Mouse (Mus musculus) T-helper 1 cell (primary cell): ENCODE results near the gene Mlip.

Experiments used
- in situ Hi-C: fragments of 300-600 bp; cut with MboI, MseI; formaldehyde crosslinking; loops from one replicate; pipeline ENCODE4 v1.15.1; 2025; ENCODE audit warnings: high pct_unique_total_duplicates

The Mlip gene

DNA sequence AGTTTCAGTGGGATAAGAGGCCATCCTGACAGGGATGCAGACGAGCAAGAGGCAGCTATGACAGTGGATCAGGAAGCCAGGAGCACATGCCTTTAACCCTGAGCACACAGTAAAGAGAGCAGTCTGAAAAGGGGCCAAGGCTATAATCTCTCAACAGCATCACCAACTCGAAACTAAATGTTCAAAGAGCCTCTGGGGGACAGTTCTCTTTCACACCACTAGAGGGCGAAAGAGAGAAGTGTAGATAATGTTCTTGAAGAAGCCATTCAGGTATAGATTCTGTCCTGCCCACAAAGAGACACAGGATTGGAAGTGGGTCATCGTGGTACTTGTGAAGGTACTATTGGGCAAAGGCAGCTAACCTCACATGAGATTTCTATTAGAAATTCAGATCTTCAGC lies 1.2 kb upstream of the Mlip start:
- in situ Hi-C loops: no loop called here

DNA sequence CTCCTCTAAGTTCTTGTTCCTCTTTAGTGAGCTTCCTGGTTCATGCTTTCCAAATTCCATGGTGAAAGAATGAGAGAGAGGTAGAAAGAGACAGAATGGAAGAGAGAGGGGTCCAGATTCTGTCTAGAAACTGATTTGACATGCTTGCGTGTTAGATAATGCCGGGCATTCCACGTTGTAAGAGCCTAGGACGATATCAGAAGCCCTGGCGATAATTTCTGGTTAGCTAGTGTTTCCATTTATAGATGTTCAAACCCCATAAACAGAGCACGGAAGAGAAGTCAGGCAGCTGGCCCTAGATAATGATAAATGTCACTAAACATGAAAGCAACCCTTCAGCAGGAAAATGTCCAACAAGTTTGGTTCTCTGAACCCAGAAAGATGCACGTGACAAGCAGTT lies 5.1 kb downstream of the Mlip start:
- in situ Hi-C loops: no loop called here

DNA sequence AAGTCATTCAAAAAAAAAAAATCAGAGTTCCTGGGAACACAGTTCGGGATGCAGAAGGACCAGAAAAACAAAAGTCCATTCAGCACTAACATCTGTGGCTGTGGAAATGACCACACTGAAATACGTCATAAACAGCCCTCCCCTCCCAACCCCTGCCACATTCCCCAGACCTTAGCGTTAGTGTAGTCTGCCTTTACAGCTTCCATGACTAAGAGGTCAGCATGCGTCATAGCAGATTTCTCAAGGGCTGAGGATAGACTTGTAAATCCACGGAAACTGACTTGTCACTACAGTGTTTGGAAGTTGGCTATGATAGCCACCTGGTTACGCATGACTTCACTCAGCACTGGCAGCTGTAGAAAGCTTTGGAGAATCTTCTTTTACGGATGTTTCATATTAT lies 8.5 kb downstream of the Mlip start:
- in situ Hi-C loops: no loop called here

DNA sequence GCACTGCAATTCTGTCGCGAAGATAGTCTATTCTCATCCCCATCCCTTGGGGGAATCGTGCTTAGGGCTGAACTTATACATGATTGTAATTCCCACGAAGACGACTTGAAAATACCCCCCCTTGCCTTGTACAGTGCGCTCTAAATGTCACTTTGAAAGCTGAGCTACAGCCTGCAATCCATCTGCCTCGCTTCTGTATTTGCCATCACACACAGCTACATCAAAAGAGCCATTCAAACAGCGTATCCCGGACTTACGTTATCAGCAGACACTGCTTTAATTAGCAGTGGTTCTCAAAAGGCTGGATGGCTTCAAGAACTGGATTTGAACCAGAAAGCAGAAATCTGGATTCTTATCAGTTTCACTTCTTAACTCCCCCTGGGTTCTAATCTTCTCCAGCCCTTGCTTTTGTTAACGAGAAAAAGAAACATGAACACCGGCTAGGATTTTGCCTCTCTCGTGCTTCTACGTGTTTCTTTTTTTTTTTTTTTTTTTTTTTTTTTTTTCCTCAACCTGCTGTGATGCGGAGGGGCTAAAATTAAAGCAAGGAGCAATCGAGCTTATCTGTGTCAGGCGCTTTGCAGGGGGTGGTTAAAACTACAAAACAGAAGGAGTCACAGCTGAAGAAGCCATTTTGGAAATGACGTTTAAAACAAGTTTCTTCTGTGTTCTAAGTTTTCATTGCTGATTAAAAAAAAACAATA lies 12.5 kb downstream of the Mlip start:
- in situ Hi-C loops: no loop called here

DNA sequence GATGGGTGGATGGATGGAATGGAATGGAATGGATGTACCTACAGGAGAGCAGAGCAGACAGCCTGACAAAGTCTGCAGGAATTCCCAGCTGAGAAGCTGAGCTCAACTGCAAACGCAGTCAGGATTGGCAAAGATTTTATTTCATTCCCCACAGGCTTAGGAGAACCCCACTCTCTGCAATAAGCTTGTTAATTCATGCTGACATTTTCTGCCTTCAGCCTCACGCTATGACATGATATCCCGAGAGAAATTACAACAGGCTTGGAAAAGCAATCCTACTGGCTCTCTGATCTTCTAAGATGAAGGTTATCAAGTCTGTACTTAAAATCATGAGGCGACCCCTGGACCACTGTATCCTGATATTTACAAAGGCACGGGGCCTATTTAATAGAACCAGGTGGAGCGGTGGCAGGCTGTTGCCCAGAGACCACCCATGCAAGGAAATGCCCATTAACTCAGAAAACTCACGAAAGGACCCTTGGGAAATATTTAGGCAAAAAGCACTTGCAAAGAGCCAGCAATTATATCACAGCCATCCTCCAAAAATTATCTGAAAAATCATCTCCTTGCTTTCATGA lies 13.1 kb downstream of the Mlip start:
- in situ Hi-C loops: no loop called here

DNA sequence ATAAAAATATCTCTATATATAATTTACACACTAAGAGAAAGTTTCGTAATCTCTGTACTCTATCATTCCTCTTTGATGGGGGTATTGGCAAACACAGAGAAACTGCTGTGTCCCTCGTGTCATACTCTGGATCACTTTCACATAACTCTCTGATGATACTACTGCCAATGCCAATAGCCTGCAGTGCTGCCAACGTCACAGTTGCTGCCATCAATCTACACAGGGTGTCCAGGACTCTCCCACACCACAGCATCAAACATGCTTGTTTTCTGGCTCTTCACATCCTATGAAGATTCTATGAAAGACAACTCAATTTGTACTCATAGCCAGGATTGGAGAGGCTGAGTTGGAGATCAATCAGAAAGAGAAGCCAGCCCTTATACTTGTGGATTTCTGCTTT lies 17.4 kb downstream of the Mlip start:
- in situ Hi-C loops: no loop called here

DNA sequence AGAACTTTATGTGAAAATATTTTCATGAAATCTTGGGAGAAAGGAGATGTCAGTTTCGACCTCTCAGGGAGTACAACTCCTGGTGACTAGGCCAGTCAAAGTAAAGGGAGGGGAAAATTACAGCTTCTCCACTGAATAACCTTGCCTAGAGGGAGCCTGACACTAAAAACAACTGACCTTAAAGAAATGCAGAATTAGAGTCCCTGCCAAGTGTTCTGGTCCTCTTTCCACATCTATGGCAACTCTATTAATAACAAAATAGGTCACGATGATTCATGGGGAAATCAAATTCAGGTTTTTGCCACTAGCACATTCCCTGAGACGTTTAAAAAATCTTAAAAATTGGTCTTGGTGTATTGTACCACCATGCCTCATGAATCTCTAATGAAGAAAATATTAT lies 34.4 kb downstream of the Mlip start:
- in situ Hi-C loops: no loop called here

DNA sequence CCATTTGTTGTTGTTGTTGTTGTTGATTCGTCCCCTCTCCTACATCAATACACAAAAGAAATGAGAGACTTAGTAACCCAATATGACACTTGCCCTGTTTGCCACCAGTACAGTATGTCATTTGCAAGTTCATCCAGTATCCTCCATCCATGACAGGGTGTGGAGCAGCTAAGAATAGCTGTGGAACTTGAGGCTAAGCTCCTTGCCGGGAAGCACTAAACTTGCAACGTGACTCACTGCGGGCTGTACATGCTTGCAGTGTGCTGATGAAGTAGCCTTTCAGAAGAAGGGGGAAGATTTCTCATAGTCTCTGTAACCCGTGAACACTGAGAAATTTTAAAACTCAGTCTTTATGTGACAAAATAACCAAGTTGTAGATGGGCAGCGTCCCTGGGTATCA lies 42.2 kb downstream of the Mlip start:
- in situ Hi-C loops: no loop called here

DNA sequence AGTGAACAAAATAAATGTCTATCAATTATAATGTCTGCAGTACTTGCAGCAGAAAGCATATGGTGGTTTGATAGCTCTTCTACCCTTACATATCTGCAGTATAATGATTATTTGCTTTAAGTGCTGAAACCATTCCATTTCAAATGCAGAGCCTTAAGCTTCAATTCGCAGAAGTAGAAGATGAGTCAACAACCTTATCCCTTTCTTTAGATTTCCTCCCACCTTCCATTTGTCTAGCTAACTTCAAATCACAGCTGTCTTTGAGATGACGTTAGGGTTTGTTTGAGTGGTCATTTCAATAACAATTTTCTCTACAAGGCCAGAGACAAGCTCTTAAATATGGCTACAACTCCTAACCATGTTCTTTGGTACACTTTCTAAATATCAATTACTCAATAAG lies 47.4 kb downstream of the Mlip start:
- in situ Hi-C loops: loop anchor here (10.0 kb wide), 1 partner anchor 1049 kb away; the partner anchor contains the start of gene Gsta2

DNA sequence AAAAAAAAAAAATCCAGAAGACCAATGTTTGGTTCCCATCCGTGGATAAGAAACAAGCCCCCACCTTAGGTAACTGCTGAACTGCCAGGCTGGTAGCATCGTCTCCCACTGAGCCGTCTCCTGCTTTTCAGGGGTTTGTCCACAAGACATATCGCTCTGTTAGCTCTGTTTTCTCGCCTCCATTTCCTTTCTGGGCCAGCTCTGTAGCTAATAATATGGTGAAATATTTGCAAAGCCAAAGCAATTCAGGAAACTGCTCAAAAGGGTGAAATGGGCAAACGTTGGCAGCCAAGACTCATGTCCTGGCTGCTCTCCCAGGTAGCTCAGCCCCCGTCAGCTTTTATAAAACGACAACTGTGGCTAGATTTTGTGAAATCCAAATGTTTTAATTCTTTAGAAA lies 50.4 kb downstream of the Mlip start:
- in situ Hi-C loops: loop anchor here (10.0 kb wide), 1 partner anchor 1052 kb away; the partner anchor contains the start of gene Gsta2

DNA sequence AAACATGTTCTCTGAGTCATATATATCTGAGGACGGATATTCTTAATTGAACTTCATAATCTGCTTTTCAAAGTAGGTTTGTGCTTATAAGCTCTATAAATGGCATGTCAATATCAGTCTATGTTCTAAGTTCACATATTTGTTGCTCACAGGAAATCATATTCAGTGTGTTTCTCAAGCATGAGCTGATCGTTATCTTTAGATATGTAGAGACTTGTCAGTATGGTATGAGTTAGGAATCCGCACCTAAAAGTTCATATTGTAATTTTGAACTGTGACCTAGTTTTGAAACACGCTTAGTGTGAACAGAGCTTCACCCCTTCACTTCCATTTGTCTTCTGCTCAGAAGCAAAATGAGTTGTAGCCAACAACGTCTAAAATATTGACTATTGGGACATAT lies 64.8 kb downstream of the Mlip start:
- in situ Hi-C loops: no loop called here

DNA sequence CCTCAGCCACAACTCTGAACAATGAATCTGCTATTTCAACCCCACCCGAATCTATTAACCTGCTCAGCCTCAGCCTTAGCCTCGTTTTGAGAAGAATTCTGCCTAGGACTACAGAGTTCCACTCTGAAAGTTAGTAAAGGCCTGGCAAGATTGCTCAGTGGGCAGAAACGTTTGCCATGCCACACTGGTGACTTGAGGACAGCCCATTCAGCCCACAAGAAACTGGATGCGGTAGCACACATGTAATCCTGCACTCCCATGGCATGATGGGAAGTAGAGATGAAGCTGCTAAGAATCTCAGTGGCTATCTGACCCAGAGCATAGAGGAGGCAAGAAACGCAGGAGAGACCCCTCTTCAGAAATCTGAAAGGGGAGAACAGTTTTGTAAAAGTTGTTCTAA lies 73.4 kb downstream of the Mlip start:
- in situ Hi-C loops: no loop called here

DNA sequence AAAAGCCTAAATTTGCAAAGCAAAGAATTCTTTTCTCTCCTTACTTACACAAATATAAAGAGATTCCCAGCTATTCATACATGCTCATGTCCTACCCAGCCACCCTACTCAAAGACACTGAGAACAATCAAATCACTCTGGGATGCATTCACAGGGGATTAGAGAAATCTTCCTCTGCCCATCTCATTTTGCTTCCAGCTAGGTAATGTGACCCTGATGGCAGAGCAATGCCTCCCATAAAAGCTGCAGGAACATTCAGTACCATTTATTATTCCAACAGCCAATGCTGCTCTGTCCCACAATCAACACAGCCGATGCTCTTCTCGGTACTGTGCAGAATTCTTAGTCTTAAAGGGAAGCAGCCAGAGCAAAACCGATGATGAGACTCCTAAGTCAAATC lies 74.7 kb downstream of the Mlip start:
- in situ Hi-C loops: no loop called here

DNA sequence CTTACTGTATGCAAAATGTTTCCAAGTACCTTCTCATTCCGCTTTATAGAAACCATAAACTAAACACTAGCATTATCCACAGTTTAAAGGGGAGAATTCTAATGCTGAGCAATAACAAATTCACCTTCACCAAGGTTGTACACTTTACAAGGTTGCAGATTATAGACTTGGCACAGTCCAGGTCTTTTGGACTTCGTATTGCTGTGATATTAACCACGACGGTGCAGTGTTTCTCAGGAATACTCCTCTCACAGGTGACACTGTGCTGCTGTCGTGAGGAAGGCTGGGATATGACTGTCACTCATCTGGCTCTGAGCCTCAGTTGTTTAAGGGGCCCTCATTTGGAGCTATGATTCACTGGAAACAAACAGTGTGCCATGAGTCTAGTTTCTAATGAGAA lies 75.5 kb downstream of the Mlip start:
- in situ Hi-C loops: no loop called here

DNA sequence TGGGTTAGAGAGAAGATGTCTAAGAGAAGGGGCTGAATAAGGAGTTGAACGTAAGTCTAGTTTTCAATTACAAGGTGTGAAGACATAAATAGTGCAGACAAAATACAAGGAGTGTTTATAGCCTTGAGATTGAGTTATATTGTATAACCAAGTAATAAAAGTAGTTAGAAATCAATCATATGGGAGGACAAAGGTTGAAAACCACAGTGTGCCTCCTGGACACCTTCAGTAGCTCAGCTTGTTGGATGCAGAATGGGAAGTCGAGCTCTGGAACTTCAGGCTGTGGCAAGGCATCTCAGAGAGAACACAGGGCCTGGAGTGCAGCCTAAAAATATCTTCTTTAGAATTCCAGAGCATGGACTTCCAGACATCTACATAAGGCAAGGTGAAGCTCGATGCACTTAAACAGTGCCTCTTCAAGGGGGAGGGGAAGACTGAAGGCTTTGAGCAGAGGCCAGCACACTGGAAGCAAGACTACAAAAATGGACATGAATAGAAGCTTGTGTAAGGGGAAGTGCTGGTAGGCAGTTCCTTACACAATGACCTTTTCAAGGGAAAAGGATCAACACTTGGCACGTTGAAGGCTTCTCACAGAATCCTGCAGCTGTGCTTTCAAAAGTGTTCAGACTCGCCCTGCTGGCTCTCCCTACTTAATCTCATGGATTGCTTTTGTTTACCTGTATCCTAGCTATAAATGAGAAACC lies 76.2 kb downstream of the Mlip start:
- in situ Hi-C loops: no loop called here

DNA sequence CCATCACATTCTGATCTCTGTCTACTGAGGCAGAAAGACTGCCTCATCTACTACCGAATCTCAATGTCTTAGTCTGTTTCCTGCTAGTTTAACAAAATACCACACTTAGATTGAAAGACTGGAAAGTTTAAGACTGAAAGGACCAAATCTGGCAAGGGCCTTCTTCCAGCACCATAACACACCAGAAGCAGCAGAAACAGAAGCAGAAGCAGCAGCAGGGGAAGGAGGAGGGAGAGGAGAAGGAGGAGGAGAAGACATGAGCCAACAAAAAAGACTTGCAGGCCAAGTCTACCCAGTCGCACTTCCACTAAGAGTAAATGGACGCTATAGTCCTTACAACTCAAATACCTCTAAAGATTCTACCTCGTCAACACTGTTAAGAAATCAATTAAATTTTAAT lies 80.0 kb downstream of the Mlip start:
- in situ Hi-C loops: no loop called here

DNA sequence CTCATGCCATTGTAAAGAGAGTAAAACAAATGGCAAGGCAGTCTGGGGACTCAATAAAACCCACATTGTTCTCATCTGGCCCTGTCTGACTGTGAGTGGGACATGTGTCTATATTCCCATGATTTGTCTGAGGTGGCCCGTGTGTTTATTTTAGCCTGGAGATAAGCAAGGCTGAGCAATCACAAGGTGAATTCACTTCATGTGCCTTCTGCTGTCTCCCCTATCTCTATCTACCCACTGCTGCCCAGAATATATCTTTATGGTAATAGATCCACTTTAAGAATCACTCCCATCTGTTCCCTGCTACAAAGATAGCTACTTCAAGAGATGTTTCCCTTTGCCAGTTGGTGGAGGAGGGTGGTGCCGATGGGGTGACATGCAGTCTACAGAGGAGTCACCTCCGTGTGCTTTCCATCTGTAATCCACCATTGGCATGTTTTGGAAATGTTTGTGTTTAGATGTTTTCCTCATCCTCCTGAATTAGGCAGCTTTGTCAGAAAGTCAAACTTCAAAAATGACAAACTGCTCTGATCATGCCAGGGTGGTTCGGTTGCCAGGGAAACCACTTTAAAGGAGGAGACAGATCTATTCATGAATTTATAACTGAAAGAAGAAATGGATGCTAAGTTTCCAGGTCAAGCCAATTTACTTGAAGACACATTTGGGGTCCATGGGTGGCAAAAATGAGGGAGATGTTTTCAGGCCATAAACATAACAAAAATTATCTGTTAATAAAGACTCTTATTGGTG lies 87.3 kb downstream of the Mlip start:
- in situ Hi-C loops: no loop called here

DNA sequence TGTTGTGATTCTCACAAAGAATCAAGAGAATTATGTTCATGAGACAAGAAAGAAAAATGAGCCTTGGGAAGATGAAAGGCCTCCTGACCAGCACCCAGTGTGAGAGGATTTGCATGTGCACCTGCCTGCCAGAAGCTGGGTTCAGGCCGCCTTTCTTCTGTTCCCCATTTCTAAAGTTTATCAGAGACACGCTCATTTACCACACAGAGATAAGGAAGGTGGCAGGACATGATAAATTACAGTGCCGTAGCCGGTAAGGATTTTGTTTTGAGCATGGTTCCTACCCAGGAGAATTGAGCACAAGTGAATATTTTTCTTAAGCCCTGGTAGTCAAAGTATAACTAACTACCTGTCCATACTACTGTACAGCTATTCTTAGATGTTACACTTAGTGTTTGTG lies 93.7 kb downstream of the Mlip start:
- in situ Hi-C loops: no loop called here

DNA sequence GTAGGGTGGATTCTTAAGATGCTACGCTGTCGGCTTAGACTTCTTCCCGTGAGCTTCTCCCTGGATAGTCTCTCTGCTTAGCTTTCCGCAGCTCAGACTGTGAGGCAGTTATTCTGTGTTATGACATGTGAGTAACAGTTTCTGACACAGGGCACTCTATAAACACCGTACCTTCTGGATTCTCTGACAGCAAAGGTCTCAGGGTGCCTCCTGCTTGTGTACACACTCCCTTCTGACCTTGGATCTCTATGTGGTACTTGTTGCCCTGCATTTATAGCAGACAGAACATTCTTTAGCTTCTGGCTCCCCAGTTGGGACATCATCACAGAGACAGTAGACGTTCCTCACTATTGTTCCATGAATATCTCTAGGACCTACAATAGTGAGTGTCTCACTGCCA lies 94.5 kb downstream of the Mlip start:
- in situ Hi-C loops: no loop called here

DNA sequence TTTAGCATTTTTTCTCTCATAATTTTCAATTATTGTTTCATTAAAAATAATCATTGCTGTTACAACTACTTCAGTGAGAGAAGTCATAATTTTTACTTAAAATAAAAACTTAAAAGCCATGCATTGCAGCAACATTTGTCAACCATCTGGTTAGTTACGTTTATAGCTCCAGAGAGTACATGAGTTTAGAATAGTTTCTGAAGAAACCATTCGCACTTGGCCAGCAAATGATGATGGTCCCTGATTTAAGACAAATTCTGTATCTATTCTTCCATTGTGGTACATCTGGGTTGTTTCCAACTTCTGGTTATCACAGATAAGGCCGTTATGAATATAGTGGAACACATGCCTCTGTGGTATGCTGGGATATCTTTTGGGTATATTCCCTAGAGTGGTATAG lies 98.3 kb downstream of the Mlip start:
- in situ Hi-C loops: no loop called here

DNA sequence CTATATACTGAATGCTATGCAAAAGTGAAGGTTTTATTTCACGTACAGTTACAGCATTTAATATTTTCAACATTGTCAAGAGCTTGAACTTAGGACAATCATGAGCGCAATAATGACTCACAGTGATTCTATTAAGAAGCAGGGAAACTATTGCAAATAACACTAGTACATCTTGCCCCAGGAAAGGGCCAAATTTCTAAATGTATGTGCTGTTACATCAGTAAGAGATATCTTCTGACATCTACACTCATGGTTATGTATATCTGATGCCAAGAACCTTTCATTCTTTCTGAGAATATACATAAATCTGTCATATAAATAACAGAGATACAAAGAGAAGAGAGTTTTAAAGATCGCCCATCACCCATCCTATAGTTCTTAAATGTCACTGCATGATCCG lies 100.0 kb downstream of the Mlip start:
- in situ Hi-C loops: no loop called here

DNA sequence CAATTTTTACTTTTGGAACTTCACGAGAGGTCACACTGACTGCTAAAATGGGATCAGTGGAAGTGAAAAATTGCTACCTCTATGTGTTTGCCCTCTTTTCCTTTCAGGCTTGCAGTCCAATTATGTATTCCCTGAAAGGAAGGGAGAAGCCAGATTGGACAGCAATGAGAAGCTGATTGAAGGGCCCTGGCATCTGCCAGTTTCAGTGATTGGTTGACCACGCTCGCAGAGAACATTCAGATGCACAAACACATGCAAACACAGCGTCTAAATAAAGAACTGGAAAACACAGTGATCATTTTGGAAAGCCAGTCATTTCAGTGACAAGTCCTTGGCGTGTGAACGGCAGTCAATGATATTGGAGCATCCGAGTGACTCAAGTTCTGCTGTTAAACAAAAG lies 100.6 kb downstream of the Mlip start:
- in situ Hi-C loops: no loop called here
